Mouse (Mus musculus) CD4-positive, CD25-positive, alpha-beta regulatory T cell, adult 2 months (primary cell): ENCODE measurements around the gene Ky.

Experiments
- DNase-seq: peaks from one replicate; pipeline ENCODE4 v3.0.0-alpha.2; 2012; ENCODE audit warnings: low read depth, low spot score

The Ky gene

GRCm38 (mm10) chr9:102549211-102549610 is 43.7 kb downstream of the Ky start:
- DNase-seq = no peak

GRCm38 (mm10) chr9:102551771-102552170 is 46.2 kb downstream of the Ky start:
- DNase-seq = no peak

GRCm38 (mm10) chr9:102553781-102554180 is 48.2 kb downstream of the Ky start:
- DNase-seq = no peak

GRCm38 (mm10) chr9:102558463-102558862 is 52.9 kb downstream of the Ky start:
- no peak for DNase-seq

GRCm38 (mm10) chr9:102572888-102573287 is 67.3 kb downstream of the Ky start:
- DNase-seq = peak; percentile 21

GRCm38 (mm10) chr9:102577480-102577879 is 71.9 kb downstream of the Ky start:
- peak; percentile 43 for DNase-seq

- no peak for DNase-seq
These were observed 76.4 kb downstream of the Ky start for GRCm38 (mm10) chr9:102581921-102582469.

GRCm38 (mm10) chr9:102587347-102587746 is 81.8 kb downstream of the Ky start:
- no peak for DNase-seq

GRCm38 (mm10) chr9:102594667-102595393 is 89.3 kb downstream of the Ky start:
- no peak for DNase-seq
